In genomic region chr10:80836949-80837379, GRCm38 (mm10) we compare ENCODE assay signal across 15 mouse cellular contexts. TPM values are rescaled to one million over a fixed set of nuclear protein-coding genes. Genes with fewer than 3 reads are reported as not detected.
A peak's percentile ranks its signal among the peaks of the same experiment; 100 is the strongest.
DNase-seq lines count a peak whose midpoint lies in the region; ATAC-seq lines count a peak whose summit lies in the region.
"Had no signal": no experiment of that assay in that cellular context is flagged by ENCODE, and none has a peak within 500 bp of the region (broad histone marks: within the 10 kb centered on the region; RNA-seq: fewer than 3 reads in every experiment).

No protein-coding gene starts in this region.

- H3K36me3 ChIP-seq in forebrain, embryonic 13.5 days (ENCODE audit: poor library complexity, severe bottlenecking): 0 out of 2 replicates have a peak, but pooled peaks cover 3% of the 10 kb centered on the region
- H3K36me3 ChIP-seq in forebrain, embryonic 12.5 days (replicated peaks): no peaks in the 10 kb centered on the region
- no peaks in the 10 kb centered on the region for H3K36me3 ChIP-seq in heart, embryonic 15.5 days
- H3K36me3 ChIP-seq: G1E; liver, embryonic 13.5 days had no signal

- H3K9me3 ChIP-seq in forebrain, embryonic 13.5 days (replicated peaks): no peaks in the 10 kb centered on the region
- H3K9me3 ChIP-seq in forebrain, embryonic 12.5 days: no peaks in the 10 kb centered on the region
- no peaks in the 10 kb centered on the region for H3K9me3 ChIP-seq in heart, embryonic 15.5 days (replicated peaks)

- no peak overlapping the region for H3K27ac ChIP-seq in forebrain, embryonic 13.5 days
- H3K27ac ChIP-seq in forebrain, embryonic 12.5 days: no peak overlapping the region
- no peak overlapping the region for H3K27ac ChIP-seq in heart, embryonic 15.5 days
- H3K27ac ChIP-seq: hindbrain, embryonic 14.5 days; liver, embryonic 13.5 days had no signal

- H3K4me1 ChIP-seq in forebrain, embryonic 13.5 days: 0 out of 2 replicates have a peak, but pooled peaks cover 7% of the 10 kb centered on the region
- peaks cover 15% of the 10 kb centered on the region for H3K4me1 ChIP-seq in forebrain, embryonic 12.5 days
- H3K4me1 ChIP-seq in heart, embryonic 15.5 days (replicated peaks): peaks cover 31% of the 10 kb centered on the region

- DNase-seq in heart, postnatal 4 days: no peak
- DNase-seq in ES-CJ7 (ENCODE audit: low read depth, low spot score): peak; percentile 41
- DNase-seq in cerebellum, postnatal 10 days: peak; percentile 85
- no peak for DNase-seq in lung, adult 18-20 months
- DNase-seq: kidney, adult 9 months; liver, embryonic 13.5 days; lung, postnatal 14 days; right cerebral cortex, postnatal 14 days had no signal

- H3K27me3 ChIP-seq in forebrain, embryonic 13.5 days: peaks cover 30% of the 10 kb centered on the region
- H3K27me3 ChIP-seq in forebrain, embryonic 12.5 days: peaks cover 62% of the 10 kb centered on the region
- H3K27me3 ChIP-seq in heart, embryonic 15.5 days: peaks cover 51% of the 10 kb centered on the region

- no peak overlapping the region for H3K9ac ChIP-seq in forebrain, embryonic 13.5 days
- no peak overlapping the region for H3K9ac ChIP-seq in forebrain, embryonic 12.5 days
- H3K9ac ChIP-seq in heart, embryonic 15.5 days: no peak overlapping the region
- H3K9ac ChIP-seq: hindbrain, embryonic 14.5 days; liver, embryonic 13.5 days had no signal

- peak; percentile 7; the same call in 1 of the 2 replicates for ATAC-seq in forebrain, embryonic 13.5 days
- ATAC-seq in forebrain, embryonic 12.5 days (ENCODE audit: low FRiP score): no peak
- ATAC-seq in heart, embryonic 15.5 days (replicated peaks; ENCODE audit: insufficient number of reproducible peaks, insufficient read depth, low FRiP score, low read depth): no peak
- no peak for ATAC-seq in CD4-positive, CD25-positive, alpha-beta regulatory T cell, adult 4 months

- WGBS in forebrain, embryonic 13.5 days: 46% methylated on average over 7 of the region's 7 CpGs
- WGBS in forebrain, embryonic 12.5 days: 52% methylated on average over 7 of the region's 7 CpGs
- 36% methylated on average over 7 of the region's 7 CpGs for WGBS in heart, embryonic 15.5 days

- no peak overlapping the region for H3K4me2 ChIP-seq in forebrain, embryonic 13.5 days
- H3K4me2 ChIP-seq in forebrain, embryonic 12.5 days: no peak overlapping the region
- H3K4me2 ChIP-seq in heart, embryonic 15.5 days: peak overlapping the region; percentile 15; the same call in 1 of the 2 replicates
- H3K4me2 ChIP-seq: hindbrain, embryonic 14.5 days; liver, embryonic 13.5 days had no signal

- H3K4me3 ChIP-seq in forebrain, embryonic 13.5 days: no peak overlapping the region
- H3K4me3 ChIP-seq in forebrain, embryonic 12.5 days (replicated peaks): no peak overlapping the region
- H3K4me3 ChIP-seq in heart, embryonic 15.5 days: no peak overlapping the region
- H3K4me3 ChIP-seq: liver, embryonic 13.5 days had no signal

RNA-seq across cellular contexts. Expression of gene Lingo3, which starts 6.9 kb away (rescaled TPM):
- 1.7 and 2.0 TPM in 2 replicates for polyA plus RNA-seq in forebrain, embryonic 13.5 days (2015; fragmentation: Nextera tagmentation; extraction: Ambion mirVana)
- polyA plus RNA-seq in forebrain, embryonic 12.5 days (2016; fragmentation: Nextera tagmentation; extraction: Ambion mirVana): 1.5 and 1.7 TPM in 2 replicates
- 0.29 and 0.43 TPM in 2 replicates for polyA plus RNA-seq in heart, embryonic 15.5 days (2015; fragmentation: Nextera tagmentation; extraction: Ambion mirVana)
- total RNA-seq in heart, postnatal 4 days (2021): 1 to 10 TPM; 1.8 to 2.5 TPM
- polyA plus RNA-seq in CD4-positive, CD25-positive, alpha-beta regulatory T cell, adult 4 months (2017; shearing (Covaris generic)): not detected
- total RNA-seq: neutrophil, adult 5-6 weeks had no signal
- polyA plus RNA-seq: G1E; liver, embryonic 13.5 days had no signal

RNA-seq across cellular contexts. Expression of gene Oaz1, which starts 10.5 kb away (rescaled TPM):
- 1,581 and 1,699 TPM in 2 replicates for polyA plus RNA-seq in forebrain, embryonic 13.5 days (2015; fragmentation: Nextera tagmentation; extraction: Ambion mirVana)
- polyA plus RNA-seq in forebrain, embryonic 12.5 days (2016; fragmentation: Nextera tagmentation; extraction: Ambion mirVana): 1,463 and 1,490 TPM in 2 replicates
- 1,772 and 2,077 TPM in 2 replicates for polyA plus RNA-seq in heart, embryonic 15.5 days (2015; fragmentation: Nextera tagmentation; extraction: Ambion mirVana)
- 1,000 to 10,000 TPM; 1,002 to 1,049 TPM for total RNA-seq in heart, postnatal 4 days (2021)
- 1,000 to 10,000 TPM; 1,727 to 2,219 TPM for polyA plus RNA-seq in CD4-positive, CD25-positive, alpha-beta regulatory T cell, adult 4 months (2017; shearing (Covaris generic))

RNA-seq across cellular contexts. Expression of gene Lsm7, which starts 18.0 kb away (rescaled TPM):
- polyA plus RNA-seq in forebrain, embryonic 13.5 days (2015; fragmentation: Nextera tagmentation; extraction: Ambion mirVana): 291 and 325 TPM in 2 replicates
- 274 and 289 TPM in 2 replicates for polyA plus RNA-seq in forebrain, embryonic 12.5 days (2016; fragmentation: Nextera tagmentation; extraction: Ambion mirVana)
- 153 and 154 TPM in 2 replicates for polyA plus RNA-seq in heart, embryonic 15.5 days (2015; fragmentation: Nextera tagmentation; extraction: Ambion mirVana)
- total RNA-seq in heart, postnatal 4 days (2021): 10 to 100 TPM; 29.9 to 35.0 TPM
- polyA plus RNA-seq in CD4-positive, CD25-positive, alpha-beta regulatory T cell, adult 4 months (2017; shearing (Covaris generic)): 100 to 1,000 TPM; 198 to 233 TPM

RNA-seq across cellular contexts. Expression of gene Sppl2b, which starts 18.1 kb away (rescaled TPM):
- 40.1 and 45.3 TPM in 2 replicates for polyA plus RNA-seq in forebrain, embryonic 13.5 days (2015; fragmentation: Nextera tagmentation; extraction: Ambion mirVana)
- 43.3 and 44.0 TPM in 2 replicates for polyA plus RNA-seq in forebrain, embryonic 12.5 days (2016; fragmentation: Nextera tagmentation; extraction: Ambion mirVana)
- polyA plus RNA-seq in heart, embryonic 15.5 days (2015; fragmentation: Nextera tagmentation; extraction: Ambion mirVana): 23.1 and 32.5 TPM in 2 replicates
- total RNA-seq in heart, postnatal 4 days (2021): 10 to 100 TPM; 23.4 to 24.8 TPM
- 10 to 100 TPM; 12.2 to 22.2 TPM for polyA plus RNA-seq in CD4-positive, CD25-positive, alpha-beta regulatory T cell, adult 4 months (2017; shearing (Covaris generic))

RNA-seq across cellular contexts. Expression of gene Jsrp1, which starts 23.7 kb away (rescaled TPM):
- polyA plus RNA-seq in forebrain, embryonic 13.5 days (2015; fragmentation: Nextera tagmentation; extraction: Ambion mirVana): 0.26 TPM in 1 of 2 replicates, not detected in the other
- polyA plus RNA-seq in forebrain, embryonic 12.5 days (2016; fragmentation: Nextera tagmentation; extraction: Ambion mirVana): 0.27 and 0.36 TPM in 2 replicates
- 4.0 and 5.1 TPM in 2 replicates for polyA plus RNA-seq in heart, embryonic 15.5 days (2015; fragmentation: Nextera tagmentation; extraction: Ambion mirVana)
- total RNA-seq in heart, postnatal 4 days (2021): 1 to 10 TPM in 1 of 2 experiments, under 1 TPM in 1; 0.62 to 1.6 TPM
- polyA plus RNA-seq in CD4-positive, CD25-positive, alpha-beta regulatory T cell, adult 4 months (2017; shearing (Covaris generic)): not detected
- total RNA-seq: G1E; neutrophil, adult 5-6 weeks had no signal

Comparison
In these comparisons a context has a peak if more than half of its experiments do, and no peak if none do; other contexts are left out.
1. DNase-seq: peak in ES-CJ7 (single experiment) and cerebellum, postnatal 10 days (2 of 2); none in heart, postnatal 4 days (single experiment) and lung, adult 18-20 months (0 of 2).